Mouse (Mus musculus) erythroblast, embryonic 14.5 days (primary cell): Measurements from ENCODE around the gene Tmem240.

Experiments
- GATA1 ChIP-seq: IDR thresholded peaks from 2 replicates; pipeline ENCODE4 v1.6.1; 2012; ENCODE audit warnings: low read length, inconsistent platforms, mixed read lengths
- TAL1 ChIP-seq: IDR thresholded peaks from 3 replicates; pipeline ENCODE4 v1.6.1; 2012; ENCODE audit warnings: low read length, inconsistent platforms, mixed read lengths

DNA sequence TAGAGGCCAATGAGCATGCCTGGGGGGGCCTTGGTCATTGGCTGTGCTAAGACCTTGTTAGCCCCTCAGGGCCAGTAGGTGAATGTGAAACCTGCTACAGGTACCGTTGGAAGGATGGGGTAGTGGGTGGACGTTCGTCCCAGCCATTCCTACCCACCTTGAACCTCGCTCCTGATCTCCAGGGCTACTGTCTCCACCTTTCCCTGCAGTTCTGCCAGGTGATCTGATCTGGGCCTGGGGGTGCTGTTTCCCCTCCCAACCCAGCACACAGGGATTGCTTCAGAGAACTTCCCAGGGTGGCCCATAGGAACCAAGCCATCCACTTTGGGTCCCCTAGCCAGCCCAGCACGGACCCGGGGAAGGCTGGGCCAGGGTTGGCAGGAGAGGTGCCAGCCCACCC lies 4.6 kb downstream of the Tmem240 start:
- TF ChIP-seq GATA1 (no peak), TAL1 (no peak)
